In the genomic region with DNA sequence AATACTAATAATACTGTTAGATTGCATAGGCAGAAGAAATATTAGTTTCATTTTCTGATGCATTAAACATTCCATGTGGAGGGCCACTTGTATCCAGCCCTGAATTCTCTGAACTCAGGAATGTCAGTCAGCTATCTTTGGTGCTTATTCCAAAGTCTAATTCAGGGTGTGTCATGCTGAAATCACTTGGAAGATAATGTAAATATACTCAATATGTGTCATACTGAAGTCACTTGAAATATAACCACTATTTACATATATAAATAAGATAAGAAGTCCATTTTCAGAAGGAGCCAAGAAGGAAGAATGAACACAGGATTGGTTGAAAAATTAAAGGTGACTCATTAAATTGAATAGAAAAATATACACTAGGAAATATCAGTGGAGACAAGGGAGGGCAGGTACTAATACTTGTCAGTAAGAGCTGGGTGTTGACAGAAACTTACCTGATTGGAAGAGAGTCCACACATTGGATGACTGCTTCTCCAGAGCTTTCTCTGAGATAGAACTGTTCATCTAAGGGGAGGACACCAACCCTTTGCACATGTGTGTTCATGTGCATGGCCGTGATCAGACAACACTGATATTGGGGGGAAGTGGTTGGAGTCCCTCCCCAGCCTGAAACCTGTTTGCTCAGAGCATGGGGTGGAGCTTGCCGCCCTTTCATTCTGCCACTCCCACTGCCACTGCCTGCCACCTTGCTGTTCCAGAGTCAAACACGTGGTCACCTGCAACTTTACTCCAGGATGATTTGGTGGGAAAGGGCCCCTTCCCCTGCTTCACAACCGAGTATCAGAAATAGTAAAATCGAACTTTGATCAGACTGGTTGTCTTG, we compare ENCODE assay signal across 26 mouse cellular contexts. TPM values are rescaled to one million over a fixed set of nuclear protein-coding genes. Genes with fewer than 3 reads are reported as not detected.
DNase-seq lines count a peak whose midpoint lies in the region; ATAC-seq and TF ChIP-seq lines count a peak whose summit lies in the region.
"Had no signal": no experiment of that assay in that cellular context is flagged by ENCODE, and none has a peak within 500 bp of the region (broad histone marks: within the 10 kb centered on the region; RNA-seq: fewer than 3 reads in every experiment).

No protein-coding gene starts in this region.

- H3K4me2 ChIP-seq in heart, embryonic 11.5 days = no peak overlapping the region
- no peak overlapping the region for H3K4me2 ChIP-seq in intestine, embryonic 15.5 days (replicated peaks)
- H3K4me2 ChIP-seq in stomach, embryonic 15.5 days = no peak overlapping the region
- H3K4me2 ChIP-seq in hindbrain, embryonic 12.5 days (replicated peaks) = no peak overlapping the region
- H3K4me2 ChIP-seq: forebrain, embryonic 13.5 days; heart, embryonic 13.5 days; hindbrain, embryonic 15.5 days had no signal

- ATAC-seq in heart, embryonic 11.5 days (replicated peaks; ENCODE audit: insufficient number of reproducible peaks, low FRiP score, low TSS enrichment) = no peak
- peak; percentile 86 for ATAC-seq in intestine, embryonic 15.5 days
- peak; percentile 76 for ATAC-seq in stomach, embryonic 15.5 days (ENCODE audit: insufficient read depth, low FRiP score, low read depth)
- ATAC-seq in hindbrain, embryonic 12.5 days (ENCODE audit: low FRiP score) = no peak
- ATAC-seq: forebrain, embryonic 13.5 days; forebrain, embryonic 16.5 days; Patski had no signal

- 79% methylated on average over 5 of the region's 5 CpGs for WGBS in heart, embryonic 11.5 days (ENCODE audit: insufficient replicate concordance)
- 77% methylated on average over 5 of the region's 5 CpGs for WGBS in intestine, embryonic 15.5 days
- WGBS in stomach, embryonic 15.5 days = 81% methylated on average over 5 of the region's 5 CpGs
- WGBS in hindbrain, embryonic 12.5 days = 89% methylated on average over 5 of the region's 5 CpGs
- WGBS in limb, embryonic 10.5 days = 87% methylated on average over 5 of the region's 5 CpGs

- no peak overlapping the region for H3K9ac ChIP-seq in heart, embryonic 11.5 days (ENCODE audit: low read depth, low read length)
- H3K9ac ChIP-seq in ES-E14 (ENCODE audit: insufficient read depth, low read depth, low read length, poor library complexity, severe bottlenecking) = peak overlapping the region; percentile 62; the same call in 1 of the 2 replicates
- no peak overlapping the region for H3K9ac ChIP-seq in intestine, embryonic 15.5 days
- H3K9ac ChIP-seq in stomach, embryonic 15.5 days = no peak overlapping the region
- H3K9ac ChIP-seq in hindbrain, embryonic 12.5 days = no peak overlapping the region
- H3K9ac ChIP-seq: forebrain, embryonic 13.5 days; heart, embryonic 13.5 days; hindbrain, embryonic 15.5 days had no signal

- H3K27me3 ChIP-seq in heart, embryonic 11.5 days (ENCODE audit: control insufficient read depth, insufficient read depth, low read length) = no peaks in the 10 kb centered on the region
- H3K27me3 ChIP-seq in intestine, embryonic 15.5 days (replicated peaks) = no peaks in the 10 kb centered on the region
- no peaks in the 10 kb centered on the region for H3K27me3 ChIP-seq in stomach, embryonic 15.5 days (replicated peaks)
- H3K27me3 ChIP-seq in hindbrain, embryonic 12.5 days = no peaks in the 10 kb centered on the region
- no peaks in the 10 kb centered on the region for H3K27me3 ChIP-seq in limb, embryonic 10.5 days (ENCODE audit: low read depth, poor library complexity, severe bottlenecking)
- H3K27me3 ChIP-seq: forebrain, embryonic 13.5 days; heart, embryonic 13.5 days; hindbrain, embryonic 15.5 days; Patski had no signal

- H3K27ac ChIP-seq in heart, embryonic 11.5 days (ENCODE audit: low read depth, low read length) = no peak overlapping the region
- H3K27ac ChIP-seq in ES-E14 (ENCODE audit: insufficient read depth, low read depth, low read length, poor library complexity, severe bottlenecking) = peak overlapping the region; percentile 3; the same call in 1 of the 2 replicates
- H3K27ac ChIP-seq in intestine, embryonic 15.5 days = 0 out of 2 replicates have a peak overlapping the region, but pooled peaks have one; percentile 15
- H3K27ac ChIP-seq in stomach, embryonic 15.5 days = no peak overlapping the region
- no peak overlapping the region for H3K27ac ChIP-seq in hindbrain, embryonic 12.5 days
- H3K27ac ChIP-seq in limb, embryonic 10.5 days = no peak overlapping the region
- H3K27ac ChIP-seq: forebrain, embryonic 10.5 days; forebrain, embryonic 13.5 days; heart, embryonic 13.5 days; hindbrain, embryonic 15.5 days had no signal

- in situ Hi-C loops in ES-E14 (cut with MboI; ENCODE audit: low sequenced_read_pairs in 2 of 2, unreplicated experiment in 2 of 2) = no loop called here

- no peak overlapping the region for H3K4me3 ChIP-seq in heart, embryonic 11.5 days (ENCODE audit: low read depth, low read length)
- peak overlapping the region in 1 of 2 experiments; percentile 64; a peak in 1 of 4 replicates for H3K4me3 ChIP-seq in ES-E14 (ENCODE audit: insufficient read depth in 1 of 2, low read depth in 1 of 2, low read length in 2 of 2, poor library complexity in 1 of 2, severe bottlenecking in 1 of 2)
- no peak overlapping the region for H3K4me3 ChIP-seq in intestine, embryonic 15.5 days (replicated peaks)
- H3K4me3 ChIP-seq in stomach, embryonic 15.5 days (replicated peaks) = no peak overlapping the region
- no peak overlapping the region for H3K4me3 ChIP-seq in hindbrain, embryonic 12.5 days
- no peak overlapping the region for H3K4me3 ChIP-seq in limb, embryonic 10.5 days
- H3K4me3 ChIP-seq: forebrain, embryonic 10.5 days; forebrain, embryonic 13.5 days; heart, embryonic 13.5 days; hindbrain, embryonic 15.5 days had no signal

- DNase-seq in heart, adult 11 months = peak; percentile 82
- DNase-seq in ES-E14 (ENCODE audit: low read depth, low spot score) = no peak
- no peak for DNase-seq in gastrocnemius, postnatal 10 days
- no peak for DNase-seq in limb, embryonic 10.5 days (ENCODE audit: low spot score)
- DNase-seq: adrenal gland, adult 8-10 months; adrenal gland, postnatal 25 days; cerebellum, adult 11-12 months; cerebellum, adult 8-10 months; cerebellum, postnatal 10 days; cerebellum, postnatal 36 days; embryo, embryonic 11 days; gastrocnemius, postnatal 14 days; heart, adult 18-20 months; heart, postnatal 14 days; heart, postnatal 4 days had no signal

- H3K4me1 ChIP-seq in heart, embryonic 11.5 days (ENCODE audit: control insufficient read depth, insufficient read depth, low read length) = peaks cover 6% of the 10 kb centered on the region; the same call in 1 of the 2 replicates
- peaks cover 2 to 3% of the 10 kb centered on the region in 2 experiments; a peak in 2 of 4 replicates for H3K4me1 ChIP-seq in ES-E14 (ENCODE audit: control insufficient read depth in 2 of 2, insufficient read depth in 2 of 2, low read length in 2 of 2, poor library complexity in 1 of 2)
- no peaks in the 10 kb centered on the region for H3K4me1 ChIP-seq in intestine, embryonic 15.5 days (replicated peaks)
- no peaks in the 10 kb centered on the region for H3K4me1 ChIP-seq in stomach, embryonic 15.5 days
- no peaks in the 10 kb centered on the region for H3K4me1 ChIP-seq in hindbrain, embryonic 12.5 days
- peaks cover 4% of the 10 kb centered on the region for H3K4me1 ChIP-seq in limb, embryonic 10.5 days
- H3K4me1 ChIP-seq: forebrain, embryonic 13.5 days; hindbrain, embryonic 15.5 days had no signal

- H3K36me3 ChIP-seq in heart, embryonic 11.5 days (ENCODE audit: control insufficient read depth, insufficient read depth, low read length) = no peaks in the 10 kb centered on the region
- H3K36me3 ChIP-seq in ES-E14 (ENCODE audit: control insufficient read depth, insufficient read depth, low read length, poor library complexity, severe bottlenecking) = peaks cover 2% of the 10 kb centered on the region; the same call in 1 of the 2 replicates
- H3K36me3 ChIP-seq in intestine, embryonic 15.5 days = no peaks in the 10 kb centered on the region
- H3K36me3 ChIP-seq in stomach, embryonic 15.5 days = no peaks in the 10 kb centered on the region
- no peaks in the 10 kb centered on the region for H3K36me3 ChIP-seq in hindbrain, embryonic 12.5 days
- H3K36me3 ChIP-seq in limb, embryonic 10.5 days = no peaks in the 10 kb centered on the region
- H3K36me3 ChIP-seq: forebrain, embryonic 10.5 days; G1E; heart, embryonic 13.5 days; hindbrain, embryonic 15.5 days had no signal

- H3K9me3 ChIP-seq in heart, embryonic 11.5 days (replicated peaks; ENCODE audit: control insufficient read depth, low read length) = no peaks in the 10 kb centered on the region
- H3K9me3 ChIP-seq in ES-E14 (ENCODE audit: control insufficient read depth, insufficient read depth, low read depth, low read length) = no peaks in the 10 kb centered on the region; the same call in 1 of the 2 replicates
- H3K9me3 ChIP-seq in intestine, embryonic 15.5 days = no peaks in the 10 kb centered on the region
- no peaks in the 10 kb centered on the region for H3K9me3 ChIP-seq in stomach, embryonic 15.5 days
- no peaks in the 10 kb centered on the region for H3K9me3 ChIP-seq in hindbrain, embryonic 12.5 days (replicated peaks)
- H3K9me3 ChIP-seq in limb, embryonic 10.5 days (replicated peaks) = no peaks in the 10 kb centered on the region
- H3K9me3 ChIP-seq: forebrain, embryonic 13.5 days; G1E; heart, embryonic 13.5 days; hindbrain, embryonic 15.5 days had no signal

TF ChIP-seq in ES-E14, 5 proteins besides CTCF, POLR2A, EP300 and RAD21:
- TF ChIP-seq ZNF384 (IDR thresholded peaks at IDR 0.05; ENCODE audit: low read depth, low read length) = no peak
- TF ChIP-seq ZC3H11A (IDR thresholded peaks at IDR 0.05; ENCODE audit: borderline replicate concordance, low read depth, low read length) = no peak
- no peak for TF ChIP-seq MAFK (IDR thresholded peaks at IDR 0.05; ENCODE audit: insufficient read depth, low read depth, low read length)
TF ChIP-seq in ES-E14: peak in this region for 0.

RNA-seq across cellular contexts. Expression of gene Aass, which starts 48.0 kb away (rescaled TPM):
- polyA plus RNA-seq in heart, embryonic 11.5 days (2014; fragmentation: Nextera tagmentation; extraction: Ambion mirVana) = 1.2 and 1.3 TPM in 2 replicates
- total RNA-seq in ES-E14 (2012; rRNA removed) = 4.4 and 9.5 TPM in 2 replicates
- polyA plus RNA-seq in intestine, embryonic 15.5 days (2015; fragmentation: Nextera tagmentation; extraction: Ambion mirVana) = 1.4 and 1.6 TPM in 2 replicates
- 2.2 and 3.3 TPM in 2 replicates for polyA plus RNA-seq in stomach, embryonic 15.5 days (2015; fragmentation: Nextera tagmentation; extraction: Ambion mirVana)
- polyA plus RNA-seq in hindbrain, embryonic 12.5 days (2016; fragmentation: Nextera tagmentation; extraction: Ambion mirVana) = 3.5 and 3.6 TPM in 2 replicates
- total RNA-seq in gastrocnemius, postnatal 10 days (2021) = under 1 TPM; 0.19 to 0.23 TPM
- 4.0 and 7.5 TPM in 2 replicates for polyA plus RNA-seq in limb, embryonic 10.5 days (2016; fragmentation: Nextera tagmentation; extraction: Ambion mirVana)
- total RNA-seq: G1E had no signal
- polyA plus RNA-seq: G1E, Patski had no signal

Comparison
In these comparisons a context has a peak if more than half of its experiments do, and no peak if none do; other contexts are left out.
1. ATAC-seq: peak in intestine, embryonic 15.5 days (single experiment) and stomach, embryonic 15.5 days (single experiment); none in heart, embryonic 11.5 days (single experiment) and hindbrain, embryonic 12.5 days (single experiment).
2. H3K27ac ChIP-seq: peak in ES-E14 (single experiment) and intestine, embryonic 15.5 days (single experiment); none in heart, embryonic 11.5 days (single experiment), stomach, embryonic 15.5 days (single experiment), hindbrain, embryonic 12.5 days (single experiment) and limb, embryonic 10.5 days (single experiment).